Mouse (Mus musculus): ENCODE results near the gene Gemin5. TPM values are rescaled to one million over a fixed set of nuclear protein-coding genes. Genes with fewer than 3 reads are reported as not detected.

The Gemin5 gene
- polyA plus RNA-seq, 1 experiment, result 4.7 TPM

GRCm38 (mm10) chr11:58179563-58179962 lies 11.2 kb upstream of the Gemin5 start:
- 14% methylated on average over 3 of the region's 3 CpGs for WGBS
- peak; percentile 80 for DNase-seq (ENCODE audit: low read depth, low spot score)

GRCm38 (mm10) chr11:58171459-58172091 lies 3.2 kb upstream of the Gemin5 start, which contains the start of gene Mrpl22:
TSS of gene Mrpl22 (plus strand) at chr11:58171661.
- WGBS, result under 1% methylated on average over 34 of the region's 34 CpGs

GRCm38 (mm10) chr11:58169666-58170065 lies 1.3 kb upstream of the Gemin5 start:
- DNase-seq (ENCODE audit: low read depth, low spot score), result no peak
- WGBS, result 61% methylated on average over 4 of the region's 4 CpGs

More at GRCm38 (mm10) chr11:58171459-58172091, 3.2 kb upstream of the Gemin5 start, which contains the start of gene Mrpl22:
- DNase-seq (ENCODE audit: low read depth, low spot score), result peak; percentile 88

- no peak for DNase-seq (ENCODE audit: low read depth, low spot score)
Measured at GRCm38 (mm10) chr11:58167822-58168166, 545 bp downstream of the Gemin5 start.

GRCm38 (mm10) chr11:58165072-58165471 lies 3.3 kb downstream of the Gemin5 start:
- DNase-seq (ENCODE audit: low read depth, low spot score), result no peak
- WGBS, result over 99% methylated on average over 2 of the region's 2 CpGs

More at GRCm38 (mm10) chr11:58167822-58168166, 545 bp downstream of the Gemin5 start:
- 2% methylated on average over 8 of the region's 8 CpGs for WGBS

- WGBS, result 83% methylated on average over 3 of the region's 3 CpGs
- DNase-seq (ENCODE audit: low read depth, low spot score), result no peak
Measured at GRCm38 (mm10) chr11:58156871-58157270, 11.5 kb downstream of the Gemin5 start.

GRCm38 (mm10) chr11:58155458-58155857 lies 12.9 kb downstream of the Gemin5 start:
- WGBS, result 67% methylated on average over 9 of the region's 9 CpGs
- DNase-seq (ENCODE audit: low read depth, low spot score), result no peak

- DNase-seq (ENCODE audit: low read depth, low spot score), result peak; percentile 85
- WGBS, result 31% methylated on average over 5 of the region's 5 CpGs
Measured at GRCm38 (mm10) chr11:58146241-58146640, 22.1 kb downstream of the Gemin5 start.

GRCm38 (mm10) chr11:58143704-58144426 lies 24.5 kb downstream of the Gemin5 start:
- no peak for DNase-seq (ENCODE audit: low read depth, low spot score)
- WGBS, result 86% methylated on average over 9 of the region's 9 CpGs

- WGBS, result 90% methylated on average over 3 of the region's 3 CpGs
- no peak for DNase-seq (ENCODE audit: low read depth, low spot score)
Measured at GRCm38 (mm10) chr11:58139466-58139865, 28.9 kb downstream of the Gemin5 start.

GRCm38 (mm10) chr11:58138821-58139220 lies 29.5 kb downstream of the Gemin5 start:
- WGBS, result 94% methylated on average over 11 of the region's 11 CpGs
- no peak for DNase-seq (ENCODE audit: low read depth, low spot score)

- DNase-seq (ENCODE audit: low read depth, low spot score), result no peak
- whole genome bisulfite sequencing, result 92% methylated on average over 6 of the region's 6 CpGs
Measured at GRCm38 (mm10) chr11:58136677-58137076, 31.7 kb downstream of the Gemin5 start.

- no peak for DNase-seq (ENCODE audit: low read depth, low spot score)
Measured at GRCm38 (mm10) chr11:58135296-58135695, 33.0 kb downstream of the Gemin5 start.

- DNase-seq (ENCODE audit: low read depth, low spot score), result no peak
Measured at GRCm38 (mm10) chr11:58134869-58135268, 33.5 kb downstream of the Gemin5 start.

- WGBS, result 92% methylated on average over 3 of the region's 3 CpGs
- DNase-seq (ENCODE audit: low read depth, low spot score), result no peak
Measured at GRCm38 (mm10) chr11:58132026-58132425, 36.3 kb downstream of the Gemin5 start.

- no peak for DNase-seq (ENCODE audit: low read depth, low spot score)
- WGBS, result 26% methylated on average over 6 of the region's 6 CpGs
Measured at GRCm38 (mm10) chr11:58129302-58129843, 39.0 kb downstream of the Gemin5 start.

- WGBS, result 78% methylated on average over 2 of the region's 2 CpGs
- no peak for DNase-seq (ENCODE audit: low read depth, low spot score)
Measured at GRCm38 (mm10) chr11:58127544-58127943, 40.8 kb downstream of the Gemin5 start.

- 54% methylated on average over 7 of the region's 7 CpGs for WGBS
- no peak for DNase-seq (ENCODE audit: low read depth, low spot score)
Measured at GRCm38 (mm10) chr11:58126397-58127160, 41.8 kb downstream of the Gemin5 start.

- 76% methylated on average over 11 of the region's 11 CpGs for WGBS
Measured at GRCm38 (mm10) chr11:58125021-58125420, 43.3 kb downstream of the Gemin5 start.

GRCm38 (mm10) chr11:58123711-58124110 lies 44.6 kb downstream of the Gemin5 start:
- DNase-seq (ENCODE audit: low read depth, low spot score), result no peak
- 86% methylated on average over 2 of the region's 2 CpGs for WGBS

More at GRCm38 (mm10) chr11:58125021-58125420, 43.3 kb downstream of the Gemin5 start:
- no peak for DNase-seq (ENCODE audit: low read depth, low spot score)
